Mouse (Mus musculus) cerebellum, adult 9-11 months (tissue): ENCODE results near the gene Ilf3.

ENCODE experiments used
- DNase-seq: peaks from one replicate; pipeline ENCODE4 v3.0.0; 2022

Gene Ilf3

DNA sequence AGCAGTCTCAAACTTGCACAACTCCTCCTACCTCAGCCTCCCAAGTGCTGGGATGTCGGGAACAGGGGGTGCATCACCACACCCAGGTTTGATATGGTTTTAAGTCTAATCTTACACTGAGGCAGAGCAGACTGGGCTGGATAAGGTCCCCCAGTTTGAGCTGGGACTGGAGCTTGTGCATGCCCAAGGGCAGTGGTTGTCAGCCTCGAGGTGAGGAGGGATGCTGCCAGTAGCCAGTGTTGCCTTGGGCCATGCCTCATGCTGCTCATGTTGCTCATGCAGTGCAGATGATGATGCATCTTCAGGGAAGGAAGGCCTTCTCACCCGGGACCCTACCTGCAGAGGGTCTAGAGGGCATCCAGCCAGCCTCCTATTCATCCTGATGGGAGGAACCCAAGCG lies 37.9 kb downstream of the Ilf3 start:
- no peak for DNase-seq

DNA sequence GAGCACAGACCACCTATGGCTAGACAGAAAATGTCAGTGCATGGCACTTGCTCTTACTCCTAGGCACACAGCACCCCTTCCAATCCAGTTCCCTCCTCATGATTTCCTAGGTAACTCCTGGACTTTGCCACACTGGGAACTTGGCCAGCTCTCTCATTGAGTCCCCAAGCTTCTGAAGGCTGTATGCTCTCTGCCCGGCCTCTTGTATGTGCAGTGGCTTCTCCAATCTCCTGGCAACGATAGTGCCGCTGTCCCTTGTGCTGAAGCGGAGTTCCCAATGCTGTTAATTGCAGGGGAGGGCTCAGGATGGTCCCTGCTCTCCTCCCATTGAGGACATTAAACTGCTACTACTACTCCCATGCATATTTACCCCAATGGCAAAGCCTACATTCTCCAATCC lies 40.3 kb downstream of the Ilf3 start:
- no peak for DNase-seq

DNA sequence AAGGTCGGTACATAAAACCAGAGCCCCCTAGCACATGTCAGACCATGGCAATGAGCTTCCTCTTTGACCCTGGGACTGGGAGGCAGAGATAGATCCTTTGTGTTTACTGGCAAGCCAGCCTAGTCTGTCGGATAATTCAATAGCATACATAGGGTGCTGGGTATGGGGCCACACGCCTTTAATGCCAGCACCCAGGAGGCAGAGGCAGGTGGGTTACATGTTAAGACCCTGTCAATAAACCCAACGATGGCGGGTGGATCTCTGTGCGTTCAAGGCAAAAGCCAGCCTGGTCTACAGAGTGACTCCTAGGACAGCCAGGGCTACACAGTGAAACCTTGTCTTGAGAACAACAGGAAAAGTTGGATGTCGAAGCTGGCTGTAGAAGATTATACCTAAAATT lies 41.0 kb downstream of the Ilf3 start:
- DNase-seq: no peak

DNA sequence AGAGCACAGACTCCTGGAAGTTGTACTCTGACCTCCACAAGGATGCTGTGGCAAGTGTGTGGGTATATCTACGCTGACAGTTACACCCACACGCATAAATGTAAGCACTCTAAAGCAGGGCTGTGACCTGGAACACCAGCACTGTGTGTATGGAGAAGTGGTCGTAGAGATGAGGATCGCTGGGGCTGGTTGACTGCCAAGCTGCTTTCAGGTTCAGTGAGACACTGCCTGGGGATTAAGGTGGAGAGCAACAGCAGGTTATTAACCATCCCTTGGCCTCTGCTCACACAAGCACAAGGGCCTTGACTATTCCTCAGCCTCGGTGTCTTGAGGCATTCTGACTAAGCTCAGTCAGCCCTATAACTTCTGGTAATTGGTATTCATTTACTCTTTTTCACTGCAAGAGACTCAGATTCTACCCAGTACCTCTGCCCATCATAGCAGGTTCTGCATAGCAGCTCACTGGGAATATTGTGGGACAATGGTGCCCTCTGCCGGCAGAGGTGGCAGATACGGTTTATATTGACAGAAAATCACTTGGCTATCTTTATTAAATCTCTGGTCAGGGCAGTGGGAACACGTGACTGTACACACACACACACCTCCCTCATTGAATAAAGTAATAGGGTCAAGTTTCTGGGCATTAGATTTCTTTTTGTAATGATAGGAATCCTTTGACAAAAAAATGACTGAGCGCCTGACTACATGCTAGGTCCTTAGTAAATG lies 42.1 kb downstream of the Ilf3 start:
- DNase-seq: peak; percentile 82

DNA sequence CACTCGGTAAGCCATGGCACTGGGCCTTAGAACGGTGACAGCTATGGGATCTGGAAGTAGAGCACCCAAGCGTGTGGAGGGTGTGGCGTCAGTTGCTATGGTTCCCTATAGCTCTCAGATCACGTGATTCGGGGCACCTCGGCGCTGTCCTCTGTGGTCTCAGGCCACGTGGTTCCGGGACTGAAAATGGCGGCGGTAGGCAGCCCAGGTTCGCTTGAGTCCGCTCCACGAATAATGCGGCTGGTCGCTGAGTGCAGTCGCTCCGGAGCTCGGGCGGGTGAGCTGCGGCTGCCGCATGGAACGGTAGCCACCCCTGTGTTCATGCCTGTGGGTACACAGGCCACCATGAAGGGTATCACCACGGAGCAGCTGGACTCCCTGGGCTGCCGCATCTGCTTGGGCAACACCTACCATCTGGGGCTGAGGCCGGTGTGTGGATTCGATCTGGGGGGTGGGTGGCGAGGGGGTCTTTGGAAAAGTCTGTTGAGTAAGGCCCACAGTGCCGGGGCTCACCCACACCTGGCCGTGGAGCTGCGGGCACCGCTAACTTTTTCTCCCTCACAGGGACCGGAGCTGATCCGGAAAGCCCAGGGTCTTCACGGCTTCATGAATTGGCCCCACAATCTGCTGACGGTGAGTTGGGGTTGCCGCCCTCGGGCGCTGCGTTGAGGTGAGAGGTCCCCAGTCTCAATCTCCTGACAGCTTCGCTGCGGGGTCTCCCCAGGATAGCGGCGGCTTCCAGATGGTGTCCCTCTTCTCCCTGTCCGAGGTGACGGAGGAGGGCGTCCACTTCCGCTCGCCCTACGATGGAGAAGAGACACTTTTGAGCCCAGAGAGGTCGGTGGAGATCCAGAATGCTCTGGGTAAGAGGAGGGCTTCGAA lies 44.2 kb downstream of the Ilf3 start, which contains the start of gene Qtrt1:
Gene Qtrt1 (plus strand): TSS at position 169 of the 882 bp plus-strand sequence.
- peak; percentile 89 for DNase-seq

DNA sequence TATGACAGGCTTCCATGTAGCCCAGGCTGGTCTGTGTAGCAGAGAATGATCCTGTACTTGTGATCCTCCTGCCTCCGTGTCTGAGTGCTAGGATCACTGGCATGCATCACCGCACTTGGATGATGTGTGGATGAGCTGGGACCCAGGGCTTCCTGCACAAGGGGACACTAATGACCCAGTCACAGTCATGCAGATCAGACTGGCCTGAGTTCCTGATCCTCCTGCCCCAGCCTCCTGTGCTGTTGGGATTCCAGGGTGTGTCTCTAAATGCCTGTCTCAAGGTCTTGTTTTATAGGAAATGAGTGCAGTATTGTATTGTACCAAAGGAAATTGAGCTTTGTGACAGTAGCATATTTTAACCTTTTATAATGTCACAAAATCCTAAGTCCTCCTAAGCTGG lies 50.2 kb downstream of the Ilf3 start:
- no peak for DNase-seq

DNA sequence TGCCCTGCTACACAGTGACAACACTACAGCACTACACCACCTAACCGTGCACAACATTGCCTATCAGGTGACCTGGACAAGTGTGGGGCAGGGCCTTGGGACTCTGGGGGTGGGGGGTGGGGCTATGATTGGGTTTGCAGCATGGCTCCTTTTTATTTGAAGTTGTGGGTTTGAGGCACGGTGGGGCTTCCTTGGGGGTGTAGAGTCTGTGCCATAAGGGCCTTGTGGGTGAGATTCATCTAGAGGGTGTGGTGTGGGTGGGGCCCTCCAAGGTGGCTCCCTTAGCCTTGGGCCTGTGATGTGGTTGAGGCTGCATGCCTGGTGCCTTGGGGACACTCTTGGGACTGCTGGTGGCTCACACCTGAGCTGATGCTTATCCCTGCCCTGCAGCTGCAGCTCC lies 52.0 kb downstream of the Ilf3 start:
- no peak for DNase-seq

DNA sequence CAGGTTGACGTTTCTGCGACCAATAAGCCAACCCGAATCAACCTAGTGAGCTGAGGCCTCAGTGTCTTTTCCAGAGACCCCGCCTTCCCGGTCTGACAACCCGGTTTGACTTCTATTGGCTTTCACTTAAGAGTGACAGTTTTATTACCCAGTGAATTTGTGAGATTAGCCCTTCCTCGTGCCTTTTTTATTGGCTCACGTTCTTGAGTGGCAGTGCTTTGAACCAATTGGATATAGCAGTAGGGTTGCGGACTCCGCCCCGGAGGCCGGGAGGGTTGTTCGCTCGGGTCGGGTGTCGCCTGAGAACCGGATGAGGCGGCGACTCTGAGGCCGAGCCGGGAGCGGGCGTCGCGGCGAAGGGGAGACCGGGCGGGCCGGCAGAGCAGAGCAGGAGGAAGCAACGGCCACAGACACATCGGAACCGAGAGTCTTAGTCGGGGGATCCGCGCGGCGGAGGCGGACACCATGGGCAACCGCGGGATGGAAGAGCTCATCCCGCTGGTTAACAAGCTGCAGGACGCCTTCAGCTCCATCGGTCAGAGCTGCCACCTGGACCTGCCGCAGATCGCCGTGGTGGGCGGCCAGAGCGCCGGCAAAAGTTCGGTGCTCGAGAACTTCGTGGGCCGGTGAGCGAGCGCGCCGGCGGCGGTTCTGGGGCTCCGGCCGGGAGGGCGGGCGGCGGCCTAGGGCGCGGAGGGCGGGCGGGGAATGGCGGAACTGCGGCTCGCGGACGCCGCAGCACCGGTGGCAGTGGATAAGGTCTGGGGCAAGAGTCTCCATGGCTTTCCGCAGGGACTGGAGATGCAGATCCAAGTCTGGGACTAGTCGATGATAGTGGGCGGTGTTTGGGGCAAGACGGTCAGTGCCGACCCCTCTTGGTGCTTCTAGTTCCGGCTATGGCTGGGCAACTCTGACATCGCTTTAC lies 57.2 kb downstream of the Ilf3 start, which contains the start of gene Dnm2:
Gene Dnm2 (plus strand): TSS at position 278 of the 925 bp plus-strand sequence.
- DNase-seq: peak; percentile 99

DNA sequence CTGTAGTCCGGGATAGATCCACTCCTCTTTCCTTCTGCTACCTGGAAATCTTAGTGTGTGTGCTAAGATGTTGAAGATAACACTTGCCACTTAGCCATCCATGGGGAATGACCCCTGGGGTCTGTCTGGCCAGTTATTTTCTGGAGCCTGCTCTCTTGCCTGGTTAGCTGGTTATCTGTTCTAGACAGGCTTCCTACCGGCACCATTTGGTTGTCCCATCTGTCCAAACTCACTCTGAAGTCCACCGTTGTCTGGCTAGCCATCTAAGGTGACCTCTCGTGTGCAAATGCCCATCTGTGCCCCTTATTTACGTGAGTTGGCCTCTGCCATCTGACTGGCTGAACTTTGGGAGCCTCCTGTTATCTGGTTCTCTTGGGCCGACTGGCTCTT lies 57.9 kb downstream of the Ilf3 start:
- peak; percentile 78 for DNase-seq

DNA sequence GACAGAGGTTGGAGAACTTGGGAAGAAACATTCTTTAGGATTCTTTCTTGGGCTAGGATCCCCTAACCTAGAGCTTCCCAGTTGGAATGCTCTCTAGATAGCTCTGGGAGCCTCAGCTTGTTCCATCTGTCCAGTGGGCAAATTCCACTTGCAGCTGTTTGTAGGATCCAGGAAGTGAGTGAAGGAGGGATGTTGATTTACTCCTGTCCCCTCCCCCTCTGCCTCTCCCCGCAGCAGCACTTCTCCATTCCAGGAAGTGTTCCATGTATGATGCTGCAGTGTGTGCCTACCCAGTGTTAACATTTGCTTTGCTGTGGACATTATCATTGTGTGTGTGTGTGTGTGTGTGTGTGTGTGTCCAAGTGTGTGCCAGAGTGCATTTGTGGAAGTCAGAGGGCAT lies 58.3 kb downstream of the Ilf3 start:
- no peak for DNase-seq

DNA sequence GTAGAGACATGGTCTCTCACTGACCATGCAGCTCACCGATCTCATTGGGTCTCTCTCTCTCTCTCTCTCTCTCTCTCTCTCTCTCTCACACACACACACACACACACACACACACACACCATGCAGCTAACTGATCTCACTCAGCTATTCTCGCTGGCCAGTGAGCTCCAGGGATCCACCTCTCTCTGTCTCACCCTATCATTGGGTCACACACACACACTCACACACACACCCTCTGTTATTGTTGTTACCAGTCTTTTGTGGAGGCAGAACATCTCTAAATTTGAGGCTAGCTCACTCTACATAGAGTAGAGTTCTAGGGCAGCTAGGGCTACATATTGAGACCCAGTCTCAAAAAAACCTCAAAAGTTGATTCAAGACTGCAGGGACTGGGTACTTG lies 58.9 kb downstream of the Ilf3 start:
- DNase-seq: no peak

DNA sequence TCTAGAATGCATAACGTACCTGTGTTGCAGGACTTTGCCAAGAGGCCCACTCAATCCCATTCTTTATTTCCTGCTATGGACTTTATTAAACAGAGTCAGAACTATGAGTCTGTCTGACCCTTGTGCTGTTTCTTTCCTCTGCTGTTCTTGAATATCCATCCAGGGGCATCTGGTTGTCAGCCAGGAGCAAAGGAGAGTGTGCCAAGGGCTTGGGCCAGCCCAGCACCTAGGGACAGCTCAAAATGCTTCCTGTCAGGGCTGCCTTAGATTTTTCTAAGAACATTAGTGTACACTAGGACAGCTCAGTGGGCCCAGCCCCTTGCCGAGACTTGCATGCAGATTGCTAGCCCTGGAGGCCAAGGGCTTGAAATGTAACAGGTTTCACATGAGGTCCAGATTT lies 60.1 kb downstream of the Ilf3 start:
- peak; percentile 70 for DNase-seq

DNA sequence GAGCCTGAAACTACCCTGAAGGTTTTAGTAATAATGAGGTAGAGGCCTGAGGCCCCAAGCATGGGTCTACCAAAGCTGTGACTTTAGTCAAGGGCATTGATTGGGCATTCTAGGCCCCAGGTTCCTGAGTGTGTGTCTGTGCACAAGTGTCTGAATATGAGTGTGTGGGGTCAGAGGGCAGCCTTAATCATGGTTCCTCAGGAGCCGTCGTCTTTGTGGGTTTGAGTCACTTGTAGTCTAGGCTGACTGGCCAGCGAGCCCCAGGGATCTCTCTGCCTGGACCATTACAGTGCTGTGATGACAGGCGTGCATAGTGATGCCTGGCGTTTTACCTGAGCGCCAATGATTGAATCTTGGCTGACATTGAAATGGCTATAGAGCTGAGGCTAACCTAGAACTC lies 60.5 kb downstream of the Ilf3 start:
- no peak for DNase-seq

DNA sequence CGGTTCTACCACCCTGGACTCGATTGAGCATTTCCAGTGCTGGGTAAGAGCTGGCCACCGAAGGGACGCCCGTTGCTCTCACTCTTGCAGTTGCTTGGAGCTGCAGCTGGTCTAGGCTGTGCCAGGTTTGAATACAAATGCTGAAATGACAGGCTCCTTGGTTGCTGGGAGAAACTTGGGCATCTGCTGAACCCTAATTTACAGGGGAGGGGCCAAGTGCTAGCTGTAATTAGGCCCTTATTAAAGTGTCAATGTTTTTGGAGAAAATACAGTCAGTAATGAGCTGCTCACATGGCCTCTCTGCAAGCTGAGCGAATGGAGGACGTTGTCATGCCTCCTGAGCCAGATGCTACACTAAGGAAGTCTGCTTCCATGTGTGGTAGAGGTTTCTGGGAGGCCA lies 63.1 kb downstream of the Ilf3 start:
- no peak for DNase-seq

DNA sequence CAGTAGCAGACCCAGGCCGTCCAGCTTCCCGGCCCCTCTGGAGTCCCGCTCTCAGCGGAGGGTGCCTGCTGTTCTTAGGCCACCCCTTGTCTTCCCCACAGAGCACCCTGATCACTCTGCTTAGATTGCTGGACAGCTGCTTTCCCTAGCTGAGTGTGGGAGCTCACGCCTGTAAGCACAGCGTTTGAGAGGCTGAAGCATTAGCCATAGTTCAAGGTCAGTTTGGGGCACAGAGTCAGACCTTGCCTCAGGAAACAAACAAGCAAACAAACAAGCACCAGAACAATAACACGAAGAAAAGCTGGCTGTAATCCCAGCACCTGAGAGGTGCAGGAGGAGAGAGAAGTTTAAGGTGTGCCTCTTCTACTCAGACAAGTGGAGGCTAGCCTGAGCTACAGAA lies 64.4 kb downstream of the Ilf3 start:
- DNase-seq: no peak

DNA sequence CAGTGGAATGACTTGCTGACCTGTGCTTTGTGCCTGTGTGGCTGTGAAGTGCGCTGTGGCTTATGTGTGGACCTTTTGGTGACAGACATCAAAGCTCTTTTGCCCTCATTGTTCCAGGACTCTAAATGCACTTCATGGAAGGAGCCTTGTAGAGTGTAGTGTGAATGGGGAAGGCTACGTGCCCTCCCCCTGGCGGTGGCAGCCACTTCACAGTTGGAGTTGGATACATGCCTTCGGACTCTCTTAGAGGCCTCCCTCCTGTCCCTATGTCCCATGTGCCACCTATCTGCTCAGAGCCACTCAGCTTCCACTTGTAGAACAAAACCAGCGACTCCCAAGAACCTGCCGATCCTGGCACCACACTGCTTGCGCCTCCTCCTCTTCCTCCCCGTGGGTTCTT lies 66.1 kb downstream of the Ilf3 start:
- DNase-seq: peak; percentile 75

DNA sequence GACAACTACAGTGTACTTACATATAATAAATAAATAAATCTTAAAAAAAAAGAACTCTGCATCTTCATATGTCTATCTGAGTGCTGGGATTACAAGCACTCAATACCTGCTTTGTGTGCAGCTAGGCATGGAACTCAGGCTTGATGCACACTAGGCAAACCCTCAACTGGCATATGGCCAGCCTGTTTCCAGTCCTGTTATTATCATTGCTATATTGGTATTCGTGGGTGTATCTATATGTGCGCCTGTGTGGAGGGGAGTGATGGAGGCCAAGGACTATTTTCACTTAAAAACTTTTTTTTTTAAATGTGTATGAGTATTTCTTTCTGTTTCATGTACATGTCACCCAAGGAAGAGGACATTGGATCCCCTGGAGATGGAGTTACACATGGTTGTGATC lies 66.7 kb downstream of the Ilf3 start:
- DNase-seq: no peak

DNA sequence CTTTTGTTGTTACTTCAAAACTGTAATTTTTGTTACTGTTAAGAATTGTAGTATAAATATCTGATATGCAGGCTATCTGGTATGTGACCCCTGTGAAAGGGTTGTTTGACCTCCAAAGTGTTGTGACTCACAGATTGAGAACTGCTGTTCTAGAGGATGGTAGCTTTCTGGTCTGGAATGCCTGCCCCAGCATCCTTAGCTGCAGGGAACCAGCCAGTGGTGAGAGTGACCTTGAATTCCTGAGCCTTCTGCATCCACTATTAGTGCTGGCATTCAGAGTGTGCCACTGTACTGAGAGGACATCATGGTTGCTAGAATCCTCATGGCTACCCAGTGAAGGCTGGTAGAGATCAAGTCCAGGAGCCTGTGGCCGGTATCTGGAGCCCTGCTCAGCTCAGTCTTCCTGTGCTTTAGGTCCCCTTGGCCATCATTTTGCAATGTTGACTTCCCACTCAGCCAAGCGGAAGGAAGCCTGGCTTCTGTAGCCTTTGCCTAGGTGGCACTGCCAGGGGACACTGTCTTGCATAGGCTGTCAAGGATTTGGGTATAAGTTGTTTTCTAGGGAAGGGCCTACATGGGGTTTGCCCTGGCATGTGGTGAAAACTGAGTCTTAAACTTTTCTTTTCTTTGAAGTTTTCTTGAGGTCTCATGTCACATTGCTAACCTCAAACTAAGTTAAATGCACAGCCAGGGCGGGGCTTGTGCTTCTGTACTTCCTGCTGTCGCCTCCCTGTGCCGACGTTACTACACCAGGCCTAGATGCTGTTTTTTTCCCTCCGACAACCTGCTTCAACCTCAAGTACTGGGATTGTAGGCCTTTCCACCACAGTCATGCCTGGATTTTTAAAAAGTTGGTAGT lies 68.3 kb downstream of the Ilf3 start:
- no peak for DNase-seq

DNA sequence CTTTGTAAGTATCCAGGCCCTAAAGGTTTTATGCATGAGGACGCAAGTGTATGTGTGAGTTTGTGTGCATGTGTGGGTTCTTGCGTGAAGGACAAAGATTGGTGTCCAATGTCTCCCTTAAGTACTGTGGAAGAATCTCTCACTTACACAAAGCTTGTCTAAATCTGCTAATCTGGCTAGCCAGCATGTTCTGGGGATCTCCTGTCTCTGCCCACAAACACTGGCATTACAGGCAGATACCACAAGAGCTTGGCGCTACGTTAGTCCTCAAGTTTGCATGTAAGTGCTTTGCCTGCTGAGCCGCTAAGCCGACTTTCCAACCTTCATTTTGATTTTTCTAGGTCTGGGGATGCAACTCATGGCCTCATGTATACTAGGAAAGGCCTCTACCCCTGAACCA lies 69.9 kb downstream of the Ilf3 start:
- no peak for DNase-seq

DNA sequence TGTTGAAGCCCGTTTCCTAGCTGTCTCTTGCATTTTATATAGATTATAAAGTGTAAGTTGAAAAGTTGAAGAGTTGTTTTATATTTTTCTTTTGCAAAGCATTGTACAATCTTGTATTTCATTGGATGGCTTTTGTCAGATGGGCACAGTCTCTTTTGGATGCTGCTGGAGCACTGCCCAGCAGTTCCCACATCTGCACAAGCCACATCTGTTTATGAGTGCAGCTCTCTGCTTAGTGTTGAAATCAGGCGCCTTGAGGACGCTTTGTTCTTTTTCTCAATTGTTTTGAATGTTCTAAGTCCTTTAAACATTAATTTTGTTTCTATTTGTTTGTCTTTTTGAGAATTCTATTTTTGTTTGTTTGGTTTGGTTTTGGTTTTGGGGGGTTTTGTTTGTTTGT lies 70.5 kb downstream of the Ilf3 start:
- no peak for DNase-seq

DNA sequence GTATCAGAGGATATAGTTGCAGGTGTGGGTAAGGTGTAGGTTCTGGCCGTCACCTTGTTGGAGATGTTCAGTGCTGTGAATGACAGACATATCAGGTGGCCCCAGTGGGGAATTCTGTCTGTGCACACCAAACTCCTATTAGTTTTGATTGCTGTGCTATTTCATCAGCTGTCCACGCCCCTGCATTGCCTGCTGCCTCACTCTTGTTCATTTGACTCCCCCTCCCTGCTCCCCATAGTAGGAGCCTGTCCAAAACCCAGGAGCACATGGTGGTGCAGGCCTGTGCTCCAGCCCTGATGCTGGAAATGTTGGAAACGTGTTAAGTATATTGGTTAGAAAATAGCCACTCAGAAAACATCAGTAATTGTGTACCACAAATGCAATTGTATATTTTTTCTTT lies 71.8 kb downstream of the Ilf3 start:
- no peak for DNase-seq

DNA sequence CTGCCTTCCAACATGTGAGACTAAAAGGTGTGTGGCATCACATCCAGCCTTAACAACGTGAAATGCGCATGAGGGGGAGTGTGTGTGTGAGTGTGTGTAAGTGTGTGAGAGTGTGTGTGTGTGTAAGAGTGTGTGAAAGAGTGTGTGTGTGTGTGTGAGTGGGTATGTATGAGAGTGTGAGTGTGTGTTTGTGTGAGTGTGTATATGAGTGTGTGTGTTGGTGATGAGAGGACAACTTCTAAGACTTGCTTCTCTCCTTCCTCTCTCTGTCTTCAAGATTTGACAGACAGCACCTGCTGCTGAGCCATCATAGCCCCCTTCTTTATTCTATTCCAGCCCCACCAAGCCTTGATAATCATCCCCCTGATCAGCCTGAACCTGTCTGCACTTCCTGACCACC lies 72.2 kb downstream of the Ilf3 start:
- DNase-seq: no peak
